Comparison of ENCODE assay signal across 20 mouse cellular contexts in the genomic region with DNA sequence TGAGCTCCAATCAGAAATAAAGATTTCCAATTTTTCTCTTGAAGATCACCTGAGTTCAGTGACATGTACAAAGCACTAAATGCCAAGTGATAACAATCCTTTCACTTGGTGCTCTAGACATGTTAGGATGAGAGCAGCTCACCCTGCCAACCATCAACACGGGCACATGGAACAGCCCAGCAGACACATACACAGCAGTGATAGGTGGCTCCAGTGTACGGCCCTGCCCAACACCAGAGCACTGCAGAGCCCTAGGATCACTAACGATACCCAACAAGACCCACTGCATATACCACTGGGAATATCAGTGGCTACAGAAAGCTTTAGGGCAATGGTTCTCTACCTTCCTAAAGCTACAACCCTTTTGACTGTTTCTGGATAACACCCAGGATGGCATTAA. TPM values are rescaled to one million over a fixed set of nuclear protein-coding genes. Genes with fewer than 3 reads are reported as not detected.
DNase-seq lines count a peak whose midpoint lies in the region; ATAC-seq lines count a peak whose summit lies in the region.
"Had no signal": no experiment of that assay in that cellular context is flagged by ENCODE, and none has a peak within 500 bp of the region (broad histone marks: within the 10 kb centered on the region; RNA-seq: fewer than 3 reads in every experiment).

No protein-coding gene starts in this region.

- H3K4me1 ChIP-seq in forebrain, embryonic 11.5 days (replicated peaks; ENCODE audit: control insufficient read depth, insufficient read depth, low read length), result no peaks in the 10 kb centered on the region
- H3K4me1 ChIP-seq in forebrain, embryonic 12.5 days, result no peaks in the 10 kb centered on the region
- H3K4me1 ChIP-seq in heart, embryonic 10.5 days, result peaks cover 8% of the 10 kb centered on the region

- intact Hi-C loops in heart, postnatal 36 days (cut with DNase I), result no loop called here

- peak; percentile 16 for DNase-seq in forebrain, embryonic 11.5 days (ENCODE audit: low spot score)
- peak; percentile 71 for DNase-seq in heart, adult 11 months
- DNase-seq in heart, adult 18-20 months, result no peak
- DNase-seq in heart, embryonic 10.5 days (ENCODE audit: low spot score), result peak; percentile 60
- no peak for DNase-seq in heart, postnatal 36 days
- DNase-seq: adrenal gland, adult 2 months; adrenal gland, adult 8-10 months; adrenal gland, postnatal 10 days; adrenal gland, postnatal 14 days; adrenal gland, postnatal 25 days; adrenal gland, postnatal 36 days; B cell, adult 2 months; cerebellum, adult 11 months; cerebellum, adult 11-12 months; cerebellum, adult 18-20 months had no signal

- no peaks in the 10 kb centered on the region for H3K36me3 ChIP-seq in forebrain, embryonic 11.5 days (ENCODE audit: control insufficient read depth, insufficient read depth, low read length)
- H3K36me3 ChIP-seq in forebrain, embryonic 12.5 days (replicated peaks), result no peaks in the 10 kb centered on the region
- H3K36me3 ChIP-seq in heart, embryonic 10.5 days, result no peaks in the 10 kb centered on the region
- H3K36me3 ChIP-seq: G1E had no signal

- H3K4me2 ChIP-seq in forebrain, embryonic 11.5 days (ENCODE audit: low read depth, low read length, severe bottlenecking), result no peak overlapping the region
- H3K4me2 ChIP-seq in forebrain, embryonic 12.5 days, result no peak overlapping the region

- no peak for ATAC-seq in forebrain, embryonic 11.5 days (replicated peaks; ENCODE audit: low FRiP score)
- no peak for ATAC-seq in forebrain, embryonic 12.5 days (ENCODE audit: low FRiP score)
- ATAC-seq: activated CD4-positive, CD25-positive, alpha-beta regulatory T cell, adult 4 months; CD4-positive, CD25-positive, alpha-beta regulatory T cell, adult 4 months; Patski had no signal

- no peaks in the 10 kb centered on the region for H3K9me3 ChIP-seq in forebrain, embryonic 11.5 days (ENCODE audit: control insufficient read depth, low read length)
- H3K9me3 ChIP-seq in forebrain, embryonic 12.5 days, result no peaks in the 10 kb centered on the region
- H3K9me3 ChIP-seq in heart, embryonic 10.5 days, result no peaks in the 10 kb centered on the region
- H3K9me3 ChIP-seq: G1E had no signal

- H3K9ac ChIP-seq in forebrain, embryonic 11.5 days (ENCODE audit: low read length), result no peak overlapping the region
- H3K9ac ChIP-seq in forebrain, embryonic 12.5 days, result no peak overlapping the region

- no peak overlapping the region for H3K4me3 ChIP-seq in forebrain, embryonic 11.5 days (ENCODE audit: low read depth, low read length)
- H3K4me3 ChIP-seq in forebrain, embryonic 12.5 days (replicated peaks), result no peak overlapping the region
- no peak overlapping the region for H3K4me3 ChIP-seq in heart, embryonic 10.5 days

- 87% methylated on average over 3 of the region's 3 CpGs for WGBS in forebrain, embryonic 11.5 days
- 90% methylated on average over 3 of the region's 3 CpGs for WGBS in forebrain, embryonic 12.5 days
- WGBS in heart, embryonic 10.5 days, result 78% methylated on average over 3 of the region's 3 CpGs

- no peaks in the 10 kb centered on the region for H3K27me3 ChIP-seq in forebrain, embryonic 11.5 days (ENCODE audit: control insufficient read depth, insufficient read depth, low read length)
- peaks cover 4% of the 10 kb centered on the region; the same call in 1 of the 2 replicates for H3K27me3 ChIP-seq in forebrain, embryonic 12.5 days
- 0 out of 2 replicates have a peak, but pooled peaks cover 2% of the 10 kb centered on the region for H3K27me3 ChIP-seq in heart, embryonic 10.5 days (ENCODE audit: insufficient read depth, poor library complexity, severe bottlenecking)

- H3K27ac ChIP-seq in forebrain, embryonic 11.5 days (ENCODE audit: low read depth, low read length), result no peak overlapping the region
- no peak overlapping the region for H3K27ac ChIP-seq in forebrain, embryonic 12.5 days
- H3K27ac ChIP-seq in heart, embryonic 10.5 days, result no peak overlapping the region

RNA-seq across cellular contexts. Expression of a gene that starts 17.8 kb away (rescaled TPM):
- 20.5 and 21.6 TPM in 2 replicates for polyA plus RNA-seq in forebrain, embryonic 11.5 days (2014; fragmentation: Nextera tagmentation; extraction: Ambion mirVana)
- polyA plus RNA-seq in forebrain, embryonic 12.5 days (2016; fragmentation: Nextera tagmentation; extraction: Ambion mirVana), result 27.7 and 28.8 TPM in 2 replicates
- 10 to 100 TPM; 10.2 to 13.8 TPM for total RNA-seq in heart, adult 18-20 months (2021)
- 23.3 and 23.5 TPM in 2 replicates for polyA plus RNA-seq in heart, embryonic 10.5 days (2016; fragmentation: Nextera tagmentation; extraction: Ambion mirVana)
- 10 to 100 TPM; 11.9 to 13.8 TPM for total RNA-seq in heart, postnatal 36 days (2021)

RNA-seq across cellular contexts. Expression of a gene that starts 54.2 kb away (rescaled TPM):
- polyA plus RNA-seq in forebrain, embryonic 11.5 days (2014; fragmentation: Nextera tagmentation; extraction: Ambion mirVana), result 2.3 and 3.1 TPM in 2 replicates
- 2.2 and 4.3 TPM in 2 replicates for polyA plus RNA-seq in forebrain, embryonic 12.5 days (2016; fragmentation: Nextera tagmentation; extraction: Ambion mirVana)
- 1 to 10 TPM in 1 of 2 experiments, under 1 TPM in 1; 0.84 to 1.9 TPM for total RNA-seq in heart, adult 18-20 months (2021)
- 1.7 and 7.0 TPM in 2 replicates for polyA plus RNA-seq in heart, embryonic 10.5 days (2016; fragmentation: Nextera tagmentation; extraction: Ambion mirVana)
- 1 to 10 TPM; 1.5 to 2.4 TPM for total RNA-seq in heart, postnatal 36 days (2021)
- total RNA-seq: adrenal gland, postnatal 25 days had no signal
- polyA plus RNA-seq: G1E had no signal

Comparison
In these comparisons a context has a peak if more than half of its experiments do, and no peak if none do; other contexts are left out.
1. DNase-seq: peak in forebrain, embryonic 11.5 days (single experiment), heart, adult 11 months (single experiment) and heart, embryonic 10.5 days (single experiment); none in heart, adult 18-20 months (0 of 2) and heart, postnatal 36 days (0 of 2).